Mouse (Mus musculus) thymus, postnatal 10 days (tissue): ENCODE data around the gene Gm3476.
A peak's percentile ranks its signal among the peaks of the same experiment; 100 is the strongest.
"Not testable (repeated sequence)": the region's sequence is repeated elsewhere in the genome, so short reads cannot be mapped to it uniquely, and the experiment has no call there.

Experiments
- DNase-seq, 2 experiments: peaks; one replicate each; pipeline ENCODE4 v3.0.0; 2021; ENCODE audit warnings: low spot score in 2 of 2

Gm3476 gene

GRCm38 (mm10) chr14:6125707-6126106 is at the start of gene Gm3476:
TSS of gene Gm3476 (minus strand) at chr14:6125807.
- DNase-seq = not testable (repeated sequence)

- peak in 1 of 2 experiments; percentile 3 for DNase-seq
Observed at GRCm38 (mm10) chr14:6163538-6163937, 37.9 kb upstream of the Gm3476 start.

GRCm38 (mm10) chr14:6161085-6161484 is 35.5 kb upstream of the Gm3476 start:
- not testable (repeated sequence) for DNase-seq

- DNase-seq = peak; percentile 4 to 43
Observed at GRCm38 (mm10) chr14:6108272-6108925, 17.2 kb downstream of the Gm3476 start, which contains the start of gene Gm3468. TSS of gene Gm3468 (minus strand) at chr14:6108665.

- not testable (repeated sequence) for DNase-seq
Observed at GRCm38 (mm10) chr14:6107500-6107899, 18.1 kb downstream of the Gm3476 start.

- DNase-seq = not testable (repeated sequence)
Observed at GRCm38 (mm10) chr14:6093842-6094241, 31.8 kb downstream of the Gm3476 start, which contains the start of gene Gm8206. TSS of gene Gm8206 (minus strand) at chr14:6093942.

GRCm38 (mm10) chr14:6058167-6058566 is 67.4 kb downstream of the Gm3476 start, which contains the start of gene Gm6337:
TSS of gene Gm6337 (minus strand) at chr14:6058267.
- not testable (repeated sequence) for DNase-seq
